Mouse (Mus musculus) MEL (cell line): ENCODE results near the gene Selenom. TPM values are rescaled to one million over a fixed set of nuclear protein-coding genes. Genes with fewer than 3 reads are reported as not detected.

Experiments used
- DNase-seq: peaks from one replicate; pipeline ENCODE4 v3.0.0; 2011; ENCODE audit warnings: low read depth, low spot score
- H3K27ac ChIP-seq: 2 replicates; pipeline ENCODE4 v1.5.1; 2012; ENCODE audit warnings: low read depth, mild to moderate bottlenecking, control low read depth, low read length, moderate library complexity; ENCODE audit not compliant: control insufficient read depth
- H3K27me3 ChIP-seq, 2 experiments: fragments of 150-350 bp in 1 of 2; sonication (generic) in 1 of 2; 2 replicates each; pipeline ENCODE4 v1.6.1; 2012; ENCODE audit warnings: low read length in 2 of 2, mild to moderate bottlenecking in 2 of 2, improper control_type of control experiment in 1 of 2, moderate library complexity in 1 of 2; ENCODE audit not compliant: insufficient read depth in 2 of 2, control insufficient read depth in 1 of 2
- H3K36me3 ChIP-seq, 2 experiments: 2 replicates each; pipeline ENCODE4 v1.6.1; 2012 to 2014; ENCODE audit warnings: low read length in 2 of 2, improper control_type of control experiment in 1 of 2, inconsistent platforms in 1 of 2, mild to moderate bottlenecking in 1 of 2; ENCODE audit not compliant: insufficient read depth in 2 of 2, control insufficient read depth in 1 of 2
- H3K4me1 ChIP-seq, 2 experiments: fragments of 150-350 bp in 1 of 2; sonication (generic) in 1 of 2; 2 replicates each; pipeline ENCODE4 v1.6.1; 2012; ENCODE audit warnings: low read length in 2 of 2, improper control_type of control experiment in 1 of 2, mild to moderate bottlenecking in 1 of 2; ENCODE audit not compliant: insufficient read depth in 2 of 2, control insufficient read depth in 1 of 2
- H3K4me3 ChIP-seq, 2 experiments: fragments of 150-350 bp in 1 of 2; sonication (generic) in 1 of 2; 2 replicates each; pipeline ENCODE4 v1.5.1; 2012; ENCODE audit warnings: low read depth in 2 of 2, low read length in 2 of 2, mild to moderate bottlenecking in 2 of 2, moderate library complexity in 2 of 2, control low read depth in 1 of 2, improper control_type of control experiment in 1 of 2; ENCODE audit not compliant: control insufficient read depth in 1 of 2, insufficient read depth in 1 of 2
- H3K79me2 ChIP-seq: 2 replicates; pipeline ENCODE4 v1.6.1; 2012; ENCODE audit warnings: mild to moderate bottlenecking, low read length, moderate library complexity; ENCODE audit not compliant: control insufficient read depth, poor library complexity, insufficient read depth
- H3K9ac ChIP-seq: 2 replicates; pipeline ENCODE4 v1.6.1; 2012; ENCODE audit warnings: low read depth, mild to moderate bottlenecking, control low read depth, low read length, moderate library complexity; ENCODE audit not compliant: control insufficient read depth, poor library complexity, severe bottlenecking
- H3K9me3 ChIP-seq: fragments of 150-350 bp; sonication (generic); replicated peaks from 2 replicates; pipeline ENCODE4 v1.6.1; 2012; ENCODE audit warnings: mild to moderate bottlenecking, low read length, improper control_type of control experiment, moderate library complexity; ENCODE audit not compliant: insufficient read depth
- BHLHE40 ChIP-seq: IDR thresholded peaks from 2 replicates; pipeline ENCODE4 v1.6.1; 2012; ENCODE audit warnings: low read depth, mild to moderate bottlenecking, inconsistent platforms, low read length, improper control_type of control experiment, borderline replicate concordance
- CTCF ChIP-seq, 3 experiments: IDR thresholded peaks in 2 of 3; conservative IDR thresholded peaks in 1 of 3; 2 replicates each; pipeline ENCODE4 v1.5.1; 2011 to 2012; ENCODE audit warnings: low read length in 3 of 3, low read depth in 2 of 3, mild to moderate bottlenecking in 2 of 3, improper control_type of control experiment in 1 of 3, inconsistent platforms in 1 of 3, mixed read lengths in 1 of 3, moderate library complexity in 1 of 3; ENCODE audit not compliant: control insufficient read depth in 1 of 3, insufficient read depth in 1 of 3, poor library complexity in 1 of 3, severe bottlenecking in 1 of 3
- ELF1 ChIP-seq: IDR thresholded peaks from 2 replicates; pipeline ENCODE4 v1.6.1; 2014; ENCODE audit warnings: low read depth, mild to moderate bottlenecking, inconsistent platforms, low read length, improper control_type of control experiment, moderate library complexity
- EP300 ChIP-seq, 2 experiments: IDR thresholded peaks; 2 replicates each; pipeline ENCODE4 v1.6.1; 2011; ENCODE audit warnings: improper control_type of control experiment in 2 of 2, low read length in 2 of 2, low read depth in 1 of 2, mild to moderate bottlenecking in 1 of 2
- ETS1 ChIP-seq: IDR thresholded peaks from 2 replicates; pipeline ENCODE4 v1.6.1; 2012; ENCODE audit warnings: low read depth, mild to moderate bottlenecking, inconsistent platforms, low read length, improper control_type of control experiment, moderate library complexity
- GATA1 ChIP-seq: IDR thresholded peaks from 2 replicates; pipeline ENCODE4 v1.6.1; 2011; ENCODE audit warnings: low read depth, low read length, improper control_type of control experiment
- JUND ChIP-seq: IDR thresholded peaks from 2 replicates; pipeline ENCODE4 v1.6.1; 2011; ENCODE audit warnings: low read depth, mild to moderate bottlenecking, improper control_type of control experiment, low read length
- MAFK ChIP-seq: IDR thresholded peaks from 2 replicates; pipeline ENCODE4 v1.6.1; 2011; ENCODE audit warnings: low read depth, mild to moderate bottlenecking, low read length, improper control_type of control experiment, borderline replicate concordance
- MAX ChIP-seq: IDR thresholded peaks from 2 replicates; pipeline ENCODE4 v1.6.1; 2011; ENCODE audit warnings: low read length, improper control_type of control experiment
- MEF2A ChIP-seq: IDR thresholded peaks from 2 replicates; pipeline ENCODE4 v1.6.1; 2014; ENCODE audit warnings: low read depth, mild to moderate bottlenecking, inconsistent platforms, low read length, improper control_type of control experiment; ENCODE audit not compliant: poor library complexity, insufficient replicate concordance, severe bottlenecking; ENCODE audit errors: extremely low read depth
- MXI1 ChIP-seq: IDR thresholded peaks from 2 replicates; pipeline ENCODE4 v1.6.1; 2011; ENCODE audit warnings: mild to moderate bottlenecking, low read depth, low read length, improper control_type of control experiment
- NELFE ChIP-seq: IDR thresholded peaks from 2 replicates; pipeline ENCODE4 v1.6.1; 2011; ENCODE audit warnings: low read depth, low read length, improper control_type of control experiment
- NRF1 ChIP-seq: IDR thresholded peaks from 2 replicates; pipeline ENCODE4 v1.6.1; 2014; ENCODE audit warnings: low read depth, mild to moderate bottlenecking, inconsistent platforms, low read length, improper control_type of control experiment, moderate library complexity; ENCODE audit not compliant: poor library complexity, insufficient read depth, severe bottlenecking
- POLR2A ChIP-seq, 2 experiments: IDR thresholded peaks; 2 replicates each; pipeline ENCODE4 v1.6.1; 2011 to 2012; ENCODE audit warnings: low read length in 2 of 2, mild to moderate bottlenecking in 2 of 2, control low read depth in 1 of 2, improper control_type of control experiment in 1 of 2, low read depth in 1 of 2, moderate library complexity in 1 of 2; ENCODE audit not compliant: control insufficient read depth in 1 of 2, insufficient read depth in 1 of 2, poor library complexity in 1 of 2
- POLR2AphosphoS5 ChIP-seq: IDR thresholded peaks from 2 replicates; pipeline ENCODE4 v1.6.1; 2012; ENCODE audit warnings: low read depth, borderline replicate concordance, mild to moderate bottlenecking, inconsistent platforms, low read length, moderate library complexity, mixed read lengths
- RAD21 ChIP-seq: IDR thresholded peaks from 2 replicates; pipeline ENCODE4 v1.6.1; 2011; ENCODE audit warnings: mild to moderate bottlenecking, low read depth, low read length, improper control_type of control experiment
- RCOR1 ChIP-seq: IDR thresholded peaks from 2 replicates; pipeline ENCODE4 v1.6.1; 2012; ENCODE audit warnings: low read depth, mild to moderate bottlenecking, inconsistent platforms, low read length, improper control_type of control experiment
- SIN3A ChIP-seq: IDR thresholded peaks from 2 replicates; pipeline ENCODE4 v1.6.1; 2012; ENCODE audit warnings: low read length, improper control_type of control experiment, inconsistent platforms
- SMC3 ChIP-seq: IDR thresholded peaks from 2 replicates; pipeline ENCODE4 v1.6.1; 2011; ENCODE audit warnings: low read depth, low read length, improper control_type of control experiment
- TCF12 ChIP-seq: IDR thresholded peaks from 2 replicates; pipeline ENCODE4 v1.6.1; 2014; ENCODE audit warnings: low read depth, mild to moderate bottlenecking, inconsistent platforms, low read length, improper control_type of control experiment, moderate library complexity
- USF1 ChIP-seq: IDR thresholded peaks from 2 replicates; pipeline ENCODE4 v1.6.1; 2014; ENCODE audit warnings: low read depth, mild to moderate bottlenecking, inconsistent platforms, low read length, improper control_type of control experiment, moderate library complexity
- ZC3H11A ChIP-seq: IDR thresholded peaks from 2 replicates; pipeline ENCODE4 v1.6.1; 2012; ENCODE audit warnings: low read depth, mild to moderate bottlenecking, inconsistent platforms, low read length, improper control_type of control experiment
- ZMIZ1 ChIP-seq: IDR thresholded peaks from 2 replicates; pipeline ENCODE4 v1.6.1; 2012; ENCODE audit warnings: low read depth, mild to moderate bottlenecking, inconsistent platforms, low read length, improper control_type of control experiment, moderate library complexity
- ZNF384 ChIP-seq: IDR thresholded peaks from 2 replicates; pipeline ENCODE4 v1.6.1; 2012; ENCODE audit warnings: low read depth, mild to moderate bottlenecking, inconsistent platforms, low read length, improper control_type of control experiment
- polyA plus RNA-seq, 2 experiments: library from polyadenylated mRNA; stranded (reverse) in 1 of 2; unstranded in 1 of 2; fragments of >175 nt in 1 of 2; fragments of >200 nt in 1 of 2; gene quantifications; 2 replicates each; pipeline versions ENCODE4 v1.2.1 to v1.2.4; 2012; ENCODE audit warnings: low replicate concordance in 2 of 2, low read depth in 1 of 2; ENCODE audit not compliant: insufficient read length in 2 of 2, insufficient read depth in 1 of 2, missing spikeins in 1 of 2
- total RNA-seq: library from RNA; depleted of rRNA; stranded (reverse); fragments of 300-350 nt; gene quantifications from 2 replicates; pipeline ENCODE4 v1.2.3, GENCODE M21; 2012

The Selenom gene
- total and polyA plus RNA-seq, 3 experiments = 29.5 to 35.4 TPM; not detected in 1

GRCm38 (mm10) chr11:3514529-3515054 lies at the start of gene Selenom (continued):
- TF ChIP-seq NELFE (peak; percentile 51; the same call in 1 of the 2 replicates), ETS1 (no peak), ZMIZ1 (no peak; the same call in 1 of the 2 replicates), ELF1 (peak; percentile 74)

GRCm38 (mm10) chr11:3471448-3471850 lies 43.0 kb upstream of the Selenom start:
- no peak for TF ChIP-seq TCF12
- TF ChIP-seq USF1 = no peak
- TF ChIP-seq MEF2A = no peak
- no peak for TF ChIP-seq GATA1
- TF ChIP-seq RAD21 = no peak
- no peak for TF ChIP-seq SMC3
- no peak for TF ChIP-seq MAX
- TF ChIP-seq ZNF384 = no peak
- TF ChIP-seq CTCF (IDR thresholded peaks at IDR 0.05 in 2 of 3, conservative IDR thresholded peaks at IDR 0.05 in 1 of 3; ENCODE audit: control insufficient read depth in 1 of 3, insufficient read depth in 1 of 3, low read depth in 2 of 3, low read length in 3 of 3, poor library complexity in 1 of 3, severe bottlenecking in 1 of 3) = no peak
- DNase-seq = no peak
- no peak overlapping the region for H3K27ac ChIP-seq
- H3K4me3 ChIP-seq = no peak overlapping the region
- no peaks in the 10 kb centered on the region for H3K4me1 ChIP-seq
- no peak overlapping the region for H3K9ac ChIP-seq
- no peaks in the 10 kb centered on the region for H3K36me3 ChIP-seq
- no peaks in the 10 kb centered on the region for H3K79me2 ChIP-seq
- no peaks in the 10 kb centered on the region for H3K9me3 ChIP-seq
- H3K27me3 ChIP-seq = no peaks in the 10 kb centered on the region; a peak in 1 of 4 replicates

GRCm38 (mm10) chr11:3472484-3472883 lies 42.0 kb upstream of the Selenom start:
- DNase-seq = peak; percentile 92
- Histone ChIP-seq H3K79me2 (no peaks in the 10 kb centered on the region), H3K9me3 (no peaks in the 10 kb centered on the region), H3K27me3 (no peaks in the 10 kb centered on the region; a peak in 1 of 4 replicates), H3K27ac (no peak overlapping the region), H3K36me3 (no peaks in the 10 kb centered on the region), H3K4me1 (no peaks in the 10 kb centered on the region), H3K9ac (no peak overlapping the region)
- TF ChIP-seq SIN3A (peak; percentile 77; the same call in 1 of the 2 replicates), ZC3H11A (peak; percentile 97), SMC3 (peak; percentile 99), CTCF (IDR thresholded peaks at IDR 0.05 in 2 of 3, conservative IDR thresholded peaks at IDR 0.05 in 1 of 3; ENCODE audit: control insufficient read depth in 1 of 3, insufficient read depth in 1 of 3, low read depth in 2 of 3, low read length in 3 of 3, poor library complexity in 1 of 3, severe bottlenecking in 1 of 3) (peak; percentile 90 to 100 (median 97)), POLR2AphosphoS5 (no peak), RCOR1 (0 out of 2 replicates have a peak, but pooled peaks have one; percentile 18), MXI1 (peak; percentile 48; the same call in 1 of the 2 replicates), ELF1 (peak; percentile 44; the same call in 1 of the 2 replicates), ETS1 (no peak), ZNF384 (0 out of 2 replicates have a peak, but pooled peaks have one; percentile 16), POLR2A (IDR thresholded peaks at IDR 0.05; ENCODE audit: control insufficient read depth in 1 of 2, insufficient read depth in 1 of 2, low read depth in 1 of 2, low read length in 2 of 2, poor library complexity in 1 of 2) (no peak), EP300 (IDR thresholded peaks at IDR 0.05; ENCODE audit: low read depth in 1 of 2, low read length in 2 of 2) (no peak; a peak in 1 of 4 replicates), GATA1 (peak; percentile 55), NRF1 (no peak), JUND (peak; percentile 74), RAD21 (no peak; the same call in none of the 2 replicates), USF1 (no peak), MAFK (no peak), BHLHE40 (no peak; the same call in 1 of the 2 replicates), TCF12 (peak; percentile 41; the same call in 1 of the 2 replicates)
- TF ChIP-seq, all 39 proteins: peak for 11
- no peak overlapping the region for H3K4me3 ChIP-seq
